Mouse (Mus musculus) kidney, adult 11 months (tissue): Measurements from ENCODE around the gene Ilf2.
A peak's percentile ranks its signal among the peaks of the same experiment; 100 is the strongest.

Experiments
- DNase-seq: peaks from one replicate; pipeline ENCODE4 v3.0.0; 2022

Gene Ilf2

GRCm38 (mm10) chr3:90464552-90465080, 11.3 kb upstream of the Ilf2 start:
- DNase-seq, result no peak

- DNase-seq, result peak; percentile 20
Observed at GRCm38 (mm10) chr3:90465081-90465685, 10.7 kb upstream of the Ilf2 start.

GRCm38 (mm10) chr3:90465686-90466310, 10.1 kb upstream of the Ilf2 start, which contains the start of gene Npr1:
Npr1 (minus strand) TSS chr3:90465866.
- DNase-seq, result peak; percentile 53

- DNase-seq, result peak; percentile 62
Observed at GRCm38 (mm10) chr3:90466311-90466766, 9.6 kb upstream of the Ilf2 start.

GRCm38 (mm10) chr3:90467618-90468300, 8.2 kb upstream of the Ilf2 start:
- no peak for DNase-seq

GRCm38 (mm10) chr3:90472213-90472612, 3.7 kb upstream of the Ilf2 start:
- DNase-seq, result peak; percentile 43

- no peak for DNase-seq
Observed at GRCm38 (mm10) chr3:90475151-90475830, 635 bp upstream of the Ilf2 start.

GRCm38 (mm10) chr3:90486998-90487397, 11.1 kb downstream of the Ilf2 start:
- DNase-seq, result no peak

- no peak for DNase-seq
Observed at GRCm38 (mm10) chr3:90488576-90488975, 12.7 kb downstream of the Ilf2 start.

GRCm38 (mm10) chr3:90490696-90491256, 14.8 kb downstream of the Ilf2 start, which contains the start of gene Snapin:
Snapin (minus strand) TSS chr3:90491033.
- DNase-seq, result peak; percentile 97

GRCm38 (mm10) chr3:90491350-90491749, 15.4 kb downstream of the Ilf2 start:
- DNase-seq, result peak; percentile 50

GRCm38 (mm10) chr3:90493831-90494540, 18.1 kb downstream of the Ilf2 start:
- no peak for DNase-seq

- no peak for DNase-seq
Observed at GRCm38 (mm10) chr3:90495850-90496525, 20.1 kb downstream of the Ilf2 start.

GRCm38 (mm10) chr3:90497597-90497996, 21.7 kb downstream of the Ilf2 start:
- DNase-seq, result no peak

GRCm38 (mm10) chr3:90503444-90503843, 27.5 kb downstream of the Ilf2 start:
- DNase-seq, result no peak

GRCm38 (mm10) chr3:90505216-90505615, 29.3 kb downstream of the Ilf2 start:
- no peak for DNase-seq

- DNase-seq, result no peak
Observed at GRCm38 (mm10) chr3:90506362-90506761, 30.4 kb downstream of the Ilf2 start.

GRCm38 (mm10) chr3:90508287-90508949, 32.5 kb downstream of the Ilf2 start:
- no peak for DNase-seq

- DNase-seq, result peak; percentile 98
Observed at GRCm38 (mm10) chr3:90508950-90509746, 33.2 kb downstream of the Ilf2 start, which contains the start of gene Chtop. Chtop (minus strand) TSS chr3:90509498.

- no peak for DNase-seq
Observed at GRCm38 (mm10) chr3:90509747-90510123, 33.8 kb downstream of the Ilf2 start.
